Mouse (Mus musculus) embryonic facial prominence, embryonic 12.5 days (tissue): ENCODE data around the gene Gfi1b. TPM values are rescaled to one million over a fixed set of nuclear protein-coding genes. Genes with fewer than 3 reads are reported as not detected.

Source experiments
- ATAC-seq: fragments of 200-750 bp; cut with Nextera tagmentation; 2 replicates; pipeline ENCODE4 v1.8.0; 2017; ENCODE audit not compliant: insufficient number of reproducible peaks, insufficient read depth, low FRiP score, low TSS enrichment
- H3K27ac ChIP-seq: fragments of 300-500 bp; sonication (generic); 2 replicates; pipeline ENCODE4 v1.5.1; 2016; ENCODE audit warnings: mild to moderate bottlenecking
- H3K27me3 ChIP-seq: fragments of 300-500 bp; sonication (generic); 2 replicates; pipeline ENCODE4 v1.6.1; 2016; ENCODE audit warnings: mild to moderate bottlenecking, moderate library complexity
- H3K36me3 ChIP-seq: fragments of 300-500 bp; sonication (generic); 2 replicates; pipeline ENCODE4 v1.6.1; 2016; ENCODE audit warnings: mild to moderate bottlenecking
- H3K4me1 ChIP-seq: fragments of 300-500 bp; sonication (generic); 2 replicates; pipeline ENCODE4 v1.6.1; 2016
- H3K4me2 ChIP-seq: fragments of 300-500 bp; sonication (generic); replicated peaks from 2 replicates; pipeline ENCODE4 v1.6.1; 2016; ENCODE audit warnings: mild to moderate bottlenecking, moderate library complexity
- H3K4me3 ChIP-seq: fragments of 300-500 bp; sonication (generic); 2 replicates; pipeline ENCODE4 v1.5.1; 2016; ENCODE audit warnings: mild to moderate bottlenecking
- H3K9ac ChIP-seq: fragments of 300-500 bp; sonication (generic); 2 replicates; pipeline ENCODE4 v1.6.1; 2016; ENCODE audit warnings: mild to moderate bottlenecking, moderate library complexity
- H3K9me3 ChIP-seq: fragments of 300-500 bp; sonication (generic); 2 replicates; pipeline ENCODE4 v1.6.1; 2016; ENCODE audit warnings: mild to moderate bottlenecking, moderate library complexity
- WGBS: fragments of 180-500 bp; shearing (Covaris S2); methylation state at CpG from one replicate; pipeline ENCODE4 v1.1.7; 2016; 5-methylcytosine and 5-hydroxymethylcytosine counted together
- polyA plus RNA-seq: library from polyadenylated mRNA; unstranded; fragments of >200 nt; fragmentation: Nextera tagmentation; extraction: Ambion mirVana; gene quantifications from 2 replicates; pipeline ENCODE4 v1.2.1, GENCODE M21; 2016

Gene Gfi1b
- polyA plus RNA-seq, 1 experiment from 2014 or later = 1.0 TPM

DNA sequence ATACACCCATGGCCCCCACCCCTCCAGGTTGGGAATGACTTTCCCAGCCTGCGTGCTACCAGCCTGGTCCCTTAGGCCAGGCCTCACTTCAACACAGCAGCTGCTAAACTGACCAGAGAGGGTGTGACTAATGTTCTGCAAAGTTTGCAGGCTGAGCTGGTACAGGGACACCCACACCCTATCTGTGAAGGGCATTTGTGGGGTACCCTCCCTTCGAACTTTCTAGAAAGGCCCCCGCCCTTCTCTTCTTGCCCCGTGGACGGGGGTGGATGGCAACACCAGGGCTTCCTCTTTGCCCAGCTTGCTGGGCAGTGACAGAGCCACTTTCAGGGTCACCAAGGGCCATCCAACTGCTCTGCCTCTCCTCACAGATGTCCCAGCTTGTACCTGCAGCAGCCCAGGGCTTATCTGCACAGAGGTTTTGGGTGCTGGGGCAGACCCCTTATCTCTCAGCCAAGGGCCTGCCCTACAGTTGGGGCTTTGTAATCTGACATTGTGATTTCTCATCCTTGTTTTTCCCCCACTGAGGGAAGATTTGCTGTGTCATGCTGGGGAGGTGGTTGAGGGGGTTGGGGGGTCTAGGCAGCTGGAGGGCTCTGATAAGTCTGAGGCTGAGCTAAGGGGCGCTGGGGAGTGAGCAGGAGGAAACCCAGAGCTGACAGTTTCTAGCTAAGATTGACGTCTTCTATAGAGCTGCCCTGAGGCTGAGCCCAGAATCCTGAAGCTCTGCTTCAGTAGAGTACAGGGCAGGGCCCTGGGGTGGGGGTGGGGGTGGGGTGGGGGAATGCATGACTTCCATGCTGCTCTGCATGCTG lies 23.8 kb downstream of the Gfi1b start:
- Histone ChIP-seq H3K9me3 (no peaks in the 10 kb centered on the region), H3K27ac (no peak overlapping the region), H3K4me3 (no peak overlapping the region), H3K9ac (no peak overlapping the region), H3K4me2 (no peak overlapping the region), H3K27me3 (0 out of 2 replicates have a peak, but pooled peaks cover 2% of the 10 kb centered on the region), H3K36me3 (no peaks in the 10 kb centered on the region), H3K4me1 (peaks cover 4% of the 10 kb centered on the region; the same call in 1 of the 2 replicates)
- ATAC-seq = 0 out of 2 replicates have a peak, but pooled peaks have one; percentile 37
- whole genome bisulfite sequencing = 65% methylated on average over 7 of the region's 7 CpGs

DNA sequence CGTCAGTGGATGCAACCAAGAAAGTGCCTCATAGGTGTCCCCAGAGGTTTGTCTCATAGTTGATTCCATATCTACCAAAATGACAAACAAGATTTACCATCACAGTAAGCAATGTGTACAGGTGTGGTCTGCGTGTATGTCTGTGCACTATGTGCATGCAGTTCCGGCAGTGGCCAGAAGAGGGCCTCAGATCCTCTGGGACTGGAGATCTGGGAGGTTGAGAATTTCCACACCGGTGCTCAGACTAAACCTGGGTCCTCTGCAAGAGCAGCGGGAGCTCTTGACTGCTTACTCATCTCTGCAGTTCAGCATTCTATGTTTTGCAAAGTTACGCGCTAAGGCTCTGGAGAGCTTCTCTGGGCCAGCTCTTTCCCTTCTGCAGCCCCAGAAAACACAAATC lies 24.8 kb downstream of the Gfi1b start:
- Histone ChIP-seq H3K36me3 (no peaks in the 10 kb centered on the region), H3K4me2 (no peak overlapping the region), H3K4me1 (peaks cover 4% of the 10 kb centered on the region; the same call in 1 of the 2 replicates), H3K9me3 (no peaks in the 10 kb centered on the region), H3K27ac (no peak overlapping the region), H3K9ac (no peak overlapping the region), H3K4me3 (no peak overlapping the region), H3K27me3 (0 out of 2 replicates have a peak, but pooled peaks cover 2% of the 10 kb centered on the region)
- 93% methylated on average over 7 of the region's 7 CpGs for WGBS
- ATAC-seq = no peak

DNA sequence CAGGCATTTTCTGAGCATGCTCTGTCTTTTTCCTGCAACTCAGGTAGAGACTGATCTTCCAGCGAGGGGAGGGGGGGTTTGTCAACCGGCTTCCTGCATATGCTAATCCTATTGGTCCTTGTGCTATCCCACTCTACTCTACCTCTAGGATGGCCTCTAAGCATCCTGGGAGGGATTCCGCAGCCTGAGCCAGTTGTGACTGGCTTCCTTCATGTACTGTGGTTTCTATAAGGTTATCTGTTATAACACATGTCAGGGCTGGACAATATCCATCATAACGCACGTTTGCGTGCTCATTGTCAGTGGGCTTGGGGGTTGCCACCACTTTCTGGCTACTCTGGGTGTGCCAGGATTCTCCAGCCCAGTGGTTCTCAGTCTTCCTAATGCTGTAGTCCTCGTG lies 25.8 kb downstream of the Gfi1b start:
- Histone ChIP-seq H3K4me2 (no peak overlapping the region), H3K4me1 (peaks cover 4% of the 10 kb centered on the region; the same call in 1 of the 2 replicates), H3K27me3 (0 out of 2 replicates have a peak, but pooled peaks cover 2% of the 10 kb centered on the region), H3K9ac (no peak overlapping the region), H3K4me3 (no peak overlapping the region), H3K27ac (no peak overlapping the region), H3K36me3 (no peaks in the 10 kb centered on the region), H3K9me3 (no peaks in the 10 kb centered on the region)
- 82% methylated on average over 7 of the region's 7 CpGs for WGBS
- ATAC-seq = no peak

DNA sequence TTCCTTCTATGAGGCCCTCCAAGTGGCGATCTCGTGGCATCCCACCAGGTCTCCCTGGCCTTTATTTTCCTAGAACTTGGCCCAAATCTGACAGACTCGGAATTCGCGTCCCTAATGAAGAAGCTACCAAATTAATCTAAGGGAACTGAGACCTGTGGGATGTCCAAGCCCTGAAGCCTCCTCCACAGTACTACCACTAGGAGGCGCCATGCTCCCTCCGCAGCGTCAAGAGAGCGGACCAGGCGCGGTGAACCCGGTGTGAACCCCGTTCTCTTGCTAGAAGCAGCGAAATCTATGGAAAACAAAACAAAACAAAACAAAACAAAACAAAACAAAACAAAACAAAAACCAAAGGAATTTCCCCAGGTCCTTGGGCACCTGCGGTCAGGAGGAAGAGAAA lies 29.0 kb downstream of the Gfi1b start:
- no peak overlapping the region for H3K9ac ChIP-seq
- 0 out of 2 replicates have a peak, but pooled peaks cover 2% of the 10 kb centered on the region for H3K27me3 ChIP-seq
- H3K4me1 ChIP-seq = no peaks in the 10 kb centered on the region
- H3K36me3 ChIP-seq = no peaks in the 10 kb centered on the region
- no peak overlapping the region for H3K4me3 ChIP-seq
- 7% methylated on average over 15 of the region's 15 CpGs for WGBS
- ATAC-seq = no peak
- no peaks in the 10 kb centered on the region for H3K9me3 ChIP-seq
- H3K4me2 ChIP-seq = no peak overlapping the region
- no peak overlapping the region for H3K27ac ChIP-seq

DNA sequence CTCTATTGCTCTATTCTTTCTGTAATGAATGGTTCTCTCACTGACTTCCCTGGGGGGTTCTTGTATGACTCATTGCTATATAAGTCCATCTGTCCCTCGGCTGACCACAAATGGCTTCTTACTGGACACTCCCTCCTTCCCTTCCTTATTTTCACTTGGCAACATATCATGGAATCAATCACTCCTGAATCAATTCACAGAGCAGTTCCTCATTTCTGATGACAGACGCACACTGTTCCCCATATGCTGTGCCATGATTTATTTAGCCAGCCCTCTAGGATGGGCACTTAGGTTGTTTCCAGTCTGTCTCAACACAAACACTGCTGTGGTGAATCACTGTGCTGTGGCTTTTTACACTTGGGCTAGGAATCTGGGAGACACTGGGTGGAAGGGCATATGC lies 30.3 kb downstream of the Gfi1b start:
- Histone ChIP-seq H3K4me1 (no peaks in the 10 kb centered on the region), H3K27me3 (0 out of 2 replicates have a peak, but pooled peaks cover 2% of the 10 kb centered on the region), H3K9ac (no peak overlapping the region), H3K36me3 (no peaks in the 10 kb centered on the region), H3K4me2 (no peak overlapping the region), H3K9me3 (no peaks in the 10 kb centered on the region), H3K27ac (no peak overlapping the region), H3K4me3 (no peak overlapping the region)
- ATAC-seq = no peak
- WGBS = 79% methylated on average over 2 of the region's 2 CpGs

DNA sequence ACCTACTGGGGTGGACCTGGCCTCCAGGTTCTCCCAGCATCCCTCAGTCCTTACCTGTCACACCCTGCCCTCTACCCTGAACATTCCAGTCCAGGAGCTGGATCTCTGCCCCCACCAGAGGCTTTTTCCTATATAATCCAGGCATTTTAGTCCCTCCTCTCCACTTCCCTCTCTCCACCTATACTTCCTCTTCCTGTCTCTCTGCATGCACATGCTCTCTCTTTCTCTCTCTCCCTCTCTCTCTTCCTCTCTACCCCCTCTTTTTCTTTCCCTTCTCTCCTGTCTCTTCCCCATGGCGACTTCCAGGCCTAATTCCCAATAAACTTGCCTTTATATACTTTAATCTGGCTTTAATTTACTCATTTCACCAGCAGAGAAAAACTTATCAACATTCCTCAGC lies 33.2 kb downstream of the Gfi1b start:
- H3K36me3 ChIP-seq = no peaks in the 10 kb centered on the region
- no peak overlapping the region for H3K27ac ChIP-seq
- H3K9me3 ChIP-seq = no peaks in the 10 kb centered on the region
- no peak overlapping the region for H3K4me2 ChIP-seq
- peaks cover under 1% of the 10 kb centered on the region; the same call in 1 of the 2 replicates for H3K4me1 ChIP-seq
- H3K9ac ChIP-seq = no peak overlapping the region
- 24% methylated on average over 1 of the region's 1 CpGs for WGBS
- H3K4me3 ChIP-seq = no peak overlapping the region
- ATAC-seq = no peak
- 0 out of 2 replicates have a peak, but pooled peaks cover 2% of the 10 kb centered on the region for H3K27me3 ChIP-seq

DNA sequence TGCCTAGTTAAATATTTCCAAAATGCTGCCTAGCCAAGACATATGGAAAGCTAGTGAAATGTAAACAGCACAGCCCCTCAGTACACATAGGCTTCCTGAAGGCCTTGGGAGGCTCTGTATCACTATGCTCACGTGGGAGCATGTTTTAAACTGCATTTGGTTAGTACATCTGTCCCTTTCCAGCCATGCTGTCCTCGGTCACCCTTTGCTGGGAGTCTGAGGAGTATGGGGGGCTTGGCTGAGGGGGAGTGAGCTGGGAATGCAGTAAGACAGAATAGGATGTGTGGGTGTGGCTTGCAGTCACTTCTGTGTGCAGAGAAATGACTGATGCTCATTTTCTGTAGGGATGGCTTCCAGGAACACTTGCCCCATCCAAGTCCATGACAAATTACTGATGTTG lies 36.1 kb downstream of the Gfi1b start:
- 0 out of 2 replicates have a peak, but pooled peaks cover 2% of the 10 kb centered on the region for H3K36me3 ChIP-seq
- WGBS = 52% methylated on average over 2 of the region's 2 CpGs
- no peaks in the 10 kb centered on the region for H3K9me3 ChIP-seq
- H3K27me3 ChIP-seq = no peaks in the 10 kb centered on the region
- H3K4me3 ChIP-seq = no peak overlapping the region
- H3K4me1 ChIP-seq = peaks cover 7% of the 10 kb centered on the region; the same call in 1 of the 2 replicates
- no peak overlapping the region for H3K9ac ChIP-seq
- no peak overlapping the region for H3K4me2 ChIP-seq
- no peak for ATAC-seq
- no peak overlapping the region for H3K27ac ChIP-seq

DNA sequence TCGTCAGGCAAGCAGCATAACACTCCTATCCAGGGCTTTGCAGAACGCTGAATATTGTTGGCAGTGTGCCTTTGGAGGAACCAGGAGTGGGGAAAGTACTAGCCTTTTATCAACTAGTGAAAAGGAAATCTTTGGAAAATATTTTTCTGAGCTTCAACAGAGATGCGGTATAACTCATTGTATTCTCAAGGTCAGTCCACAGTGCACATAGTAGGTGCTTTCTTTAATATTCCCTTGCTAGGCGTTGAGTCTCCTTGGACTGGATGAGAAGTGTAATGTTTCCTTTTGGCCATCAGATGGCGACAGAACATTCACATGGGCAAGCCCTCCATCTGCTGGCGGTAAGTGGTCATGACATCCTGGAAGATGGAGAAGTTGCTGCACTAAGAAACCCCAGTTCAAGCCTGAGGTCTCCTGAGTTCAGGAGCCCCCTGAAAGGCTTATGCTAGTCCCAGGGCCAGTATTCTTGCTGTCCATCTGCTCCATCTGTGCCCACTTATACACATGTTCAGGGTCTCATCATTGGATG lies 36.7 kb downstream of the Gfi1b start:
- no peaks in the 10 kb centered on the region for H3K9me3 ChIP-seq
- ATAC-seq = no peak
- H3K36me3 ChIP-seq = 0 out of 2 replicates have a peak, but pooled peaks cover 7% of the 10 kb centered on the region
- no peak overlapping the region for H3K9ac ChIP-seq
- 18% methylated on average over 6 of the region's 6 CpGs for WGBS
- H3K4me2 ChIP-seq = no peak overlapping the region
- H3K27me3 ChIP-seq = no peaks in the 10 kb centered on the region
- no peak overlapping the region for H3K27ac ChIP-seq
- no peak overlapping the region for H3K4me3 ChIP-seq
- H3K4me1 ChIP-seq = peaks cover 7% of the 10 kb centered on the region; the same call in 1 of the 2 replicates

DNA sequence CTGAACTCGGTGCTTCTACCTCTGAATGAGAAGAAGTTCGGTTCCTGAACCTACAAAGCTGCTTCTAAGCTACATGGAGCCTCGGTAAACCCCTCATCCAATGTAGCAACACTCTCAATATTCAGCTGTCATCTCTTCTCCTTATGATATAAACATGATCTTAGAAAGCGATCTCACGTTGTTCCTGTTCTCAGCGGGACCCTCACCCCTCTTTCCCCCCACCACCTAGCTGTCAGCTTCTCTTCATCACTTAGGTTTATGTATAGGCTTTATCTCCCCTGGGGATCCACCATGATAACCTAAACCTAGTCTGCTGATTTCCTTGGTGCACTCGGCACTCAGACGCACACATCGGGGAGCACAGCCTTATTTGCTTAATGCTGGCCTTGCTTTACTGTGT lies 38.1 kb downstream of the Gfi1b start, which contains the start of gene Gtf3c5:
TSS of gene Gtf3c5 (minus strand) at position 101 of the 400 bp plus-strand sequence.
- peak within 1 kb of the TSS; percentile 90 for H3K27ac ChIP-seq
- H3K4me1 ChIP-seq = peaks cover 7% of the 10 kb centered on the region; the same call in 1 of the 2 replicates
- H3K9me3 ChIP-seq = no peaks in the 10 kb centered on the region
- peak within 1 kb of the TSS; percentile 61 for H3K4me2 ChIP-seq
- H3K9ac ChIP-seq = peak within 1 kb of the TSS; percentile 69
- no peaks in the 10 kb centered on the region for H3K27me3 ChIP-seq
- ATAC-seq = no peak
- WGBS = 76% methylated on average over 9 of the region's 9 CpGs
- peaks cover 22% of the 10 kb centered on the region; the same call in 1 of the 2 replicates for H3K36me3 ChIP-seq
- H3K4me3 ChIP-seq = peak within 1 kb of the TSS; percentile 72

DNA sequence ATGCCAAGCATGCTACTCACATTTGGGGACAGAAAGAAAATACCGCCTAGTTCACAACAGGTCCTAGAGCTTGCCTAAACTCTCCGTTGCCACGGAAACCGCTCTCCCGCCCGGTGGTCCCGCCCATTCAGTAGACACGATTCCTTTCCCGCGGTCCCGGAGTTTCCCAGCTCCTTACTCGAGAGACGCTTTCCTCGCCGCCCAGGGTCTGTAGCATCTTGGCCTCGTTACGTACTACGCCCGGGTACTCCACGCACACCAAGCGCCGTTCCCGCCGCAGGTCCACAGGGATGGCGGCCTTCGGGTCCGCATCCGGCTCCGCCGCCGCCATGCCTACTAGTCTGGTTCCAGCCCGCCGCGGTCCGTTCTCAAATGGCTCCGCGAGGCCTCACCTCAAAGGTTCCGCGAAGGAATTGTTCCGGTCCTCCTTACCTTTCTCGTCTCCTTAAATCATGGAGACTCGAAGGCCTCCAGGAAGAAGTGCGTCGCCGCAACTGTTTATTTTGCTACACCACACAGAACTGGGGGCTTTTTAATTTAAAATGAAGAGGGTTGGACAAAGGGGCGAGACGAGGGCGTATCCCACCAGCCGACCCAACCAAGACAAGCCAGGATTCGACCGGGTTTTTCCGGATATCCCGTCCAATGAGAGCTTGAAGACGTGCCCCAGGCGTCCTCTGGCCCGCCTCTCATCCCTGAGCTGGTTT lies 39.0 kb downstream of the Gfi1b start:
- Histone ChIP-seq H3K4me2 (peak overlapping the region; percentile 61), H3K4me1 (peaks cover 7% of the 10 kb centered on the region; the same call in 1 of the 2 replicates), H3K9ac (peak overlapping the region; percentile 69), H3K27me3 (no peaks in the 10 kb centered on the region), H3K4me3 (peak overlapping the region; percentile 72), H3K36me3 (peaks cover 30% of the 10 kb centered on the region), H3K9me3 (no peaks in the 10 kb centered on the region), H3K27ac (peak overlapping the region; percentile 90)
- peak; percentile 79 for ATAC-seq
- under 1% methylated on average over 56 of the region's 56 CpGs for WGBS

DNA sequence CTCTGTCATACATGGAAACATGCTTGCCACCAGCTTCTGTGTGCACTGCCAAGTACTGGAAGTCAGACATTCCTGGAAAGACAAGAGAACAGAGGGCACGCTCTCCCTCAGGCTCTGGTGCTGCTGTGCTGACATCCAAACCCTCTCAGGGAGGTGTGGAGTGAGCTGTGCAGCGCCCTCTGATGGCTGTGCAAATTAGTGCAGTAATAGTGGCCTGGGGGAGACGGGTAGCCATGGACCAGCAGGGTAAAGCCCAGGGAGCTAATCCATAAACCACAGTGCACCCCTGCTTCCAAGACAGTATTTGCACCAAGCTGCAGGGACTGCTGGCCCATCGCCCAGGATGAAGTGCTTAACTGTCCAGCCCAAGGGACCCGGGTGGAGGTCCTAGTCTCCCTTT lies 43.8 kb downstream of the Gfi1b start:
- H3K4me3 ChIP-seq = no peak overlapping the region
- H3K9me3 ChIP-seq = no peaks in the 10 kb centered on the region
- ATAC-seq = no peak
- H3K36me3 ChIP-seq = peaks cover 76% of the 10 kb centered on the region
- peaks cover 3% of the 10 kb centered on the region; the same call in 1 of the 2 replicates for H3K4me1 ChIP-seq
- no peak overlapping the region for H3K4me2 ChIP-seq
- H3K27me3 ChIP-seq = no peaks in the 10 kb centered on the region
- H3K27ac ChIP-seq = no peak overlapping the region
- 68% methylated on average over 5 of the region's 5 CpGs for WGBS
- H3K9ac ChIP-seq = no peak overlapping the region
